Mouse (Mus musculus): ENCODE data around the gene Ldha.

Ldha gene

DNA sequence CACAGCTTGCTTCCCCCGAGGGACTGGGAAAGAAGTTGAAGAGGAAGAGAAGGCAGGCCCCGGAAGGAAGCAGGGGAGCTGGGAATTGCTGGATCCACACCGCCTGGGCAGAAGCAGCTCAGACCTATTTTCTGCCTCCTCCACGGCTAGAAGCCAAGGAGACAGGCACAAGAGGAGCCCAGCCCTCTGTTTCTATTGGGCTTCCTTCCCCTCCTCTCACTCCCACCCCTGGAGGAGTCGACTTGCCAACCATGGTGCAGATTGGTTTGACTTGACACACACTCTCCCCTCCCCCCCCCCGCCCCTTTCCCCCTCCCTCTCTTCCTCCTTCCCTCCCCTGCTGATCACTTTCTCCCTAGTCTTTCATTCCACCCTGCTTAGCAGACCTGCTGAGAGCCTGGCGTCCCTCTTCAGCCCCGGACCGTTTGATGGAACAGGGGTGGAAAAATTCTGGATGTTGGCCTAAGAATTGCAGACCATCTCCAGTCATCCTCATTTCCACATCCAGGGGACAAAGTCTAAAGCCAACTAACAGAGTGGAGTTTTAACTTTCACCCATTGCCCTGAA lies 3.1 kb upstream of the Ldha start:
- no peak for DNase-seq (ENCODE audit: low read depth, low spot score)

DNA sequence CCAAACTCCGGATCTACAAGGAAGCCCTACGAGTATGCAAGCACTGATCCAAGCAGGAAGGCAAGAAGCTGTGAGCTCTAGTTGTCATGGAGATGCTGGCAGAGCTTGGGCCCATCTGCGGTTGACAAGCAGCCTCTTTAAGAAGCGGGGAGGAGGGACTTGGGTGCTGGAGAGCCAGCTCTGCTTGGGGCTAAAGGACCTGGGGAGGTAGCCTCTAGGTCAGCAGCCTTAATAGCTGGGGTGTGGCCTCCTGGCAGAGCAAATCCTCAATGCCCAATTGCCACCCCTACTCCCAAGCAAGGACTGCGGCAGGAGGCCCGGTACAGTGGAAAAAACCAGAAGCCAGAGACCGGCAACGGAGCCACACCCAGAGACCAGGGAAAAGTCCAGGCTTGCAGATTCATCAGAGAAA lies 2.4 kb upstream of the Ldha start:
- peak; percentile 93 for DNase-seq (ENCODE audit: low read depth, low spot score)

DNA sequence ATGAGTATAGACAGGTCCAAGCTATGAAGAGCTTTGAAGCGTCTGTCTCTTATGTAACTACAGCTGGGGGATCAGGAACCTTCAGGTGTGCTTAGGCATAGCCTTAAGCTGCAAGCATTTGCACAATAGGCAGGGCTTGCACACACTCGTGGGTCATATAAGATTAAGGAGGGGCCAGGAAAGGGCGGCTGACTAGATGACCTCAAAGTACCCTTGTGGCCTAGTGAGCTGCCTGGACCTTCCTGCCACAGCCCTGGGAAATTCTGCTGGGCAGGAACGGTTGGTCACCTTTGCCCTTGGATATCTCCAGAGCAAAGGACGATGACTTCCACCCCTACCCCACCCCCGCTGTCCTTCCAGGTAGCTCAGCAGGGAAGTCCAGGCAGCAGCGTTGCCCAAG lies 1.8 kb upstream of the Ldha start:
- no peak for DNase-seq (ENCODE audit: low read depth, low spot score)

GRCm38 (mm10) chr7:46839861-46840260 lies 1.4 kb upstream of the Ldha start:
- no peak for DNase-seq (ENCODE audit: low read depth, low spot score)

DNA sequence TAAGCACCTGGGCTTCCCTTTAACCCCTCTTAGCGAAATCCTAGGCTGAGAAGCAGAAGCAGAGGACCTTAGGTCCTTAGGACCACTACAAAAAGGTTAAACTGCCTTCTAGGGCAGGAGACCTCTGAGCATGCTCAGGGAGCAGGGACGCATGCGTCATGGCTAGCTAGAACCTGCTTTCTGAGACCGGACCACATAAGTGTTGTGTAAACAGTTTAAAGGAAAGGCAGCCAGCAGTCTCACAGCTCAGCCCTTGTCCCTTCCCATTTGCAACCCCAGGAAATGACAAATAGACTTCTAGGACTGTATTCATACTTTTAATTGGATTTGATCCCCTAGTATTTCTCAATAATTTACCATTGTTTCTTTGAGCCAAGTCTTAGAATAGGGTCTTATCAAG lies 949 bp upstream of the Ldha start:
- no peak for DNase-seq (ENCODE audit: low read depth, low spot score)

GRCm38 (mm10) chr7:46842278-46842677 lies 1.0 kb downstream of the Ldha start:
- DNase-seq (ENCODE audit: low read depth, low spot score), result no peak

DNA sequence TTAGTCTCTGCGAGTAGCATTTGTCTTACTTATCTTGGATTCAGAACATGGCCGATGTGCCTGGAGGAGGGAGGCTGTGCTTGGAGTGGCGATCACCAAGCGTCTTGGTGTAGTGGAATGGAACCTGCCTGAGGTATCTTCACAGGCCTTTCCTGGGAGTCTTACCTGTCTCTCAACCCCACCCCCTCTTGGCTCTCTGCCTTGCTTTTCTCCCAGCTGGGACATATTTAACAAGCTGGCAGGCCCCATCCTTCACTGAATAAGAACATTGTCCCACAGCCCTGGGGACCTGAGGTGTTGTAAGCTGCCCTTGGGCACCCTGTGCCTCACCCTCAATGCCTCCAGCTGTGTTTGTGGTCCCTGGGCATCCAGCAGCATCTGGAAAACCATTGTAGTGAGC lies 2.3 kb downstream of the Ldha start:
- DNase-seq (ENCODE audit: low read depth, low spot score), result no peak

DNA sequence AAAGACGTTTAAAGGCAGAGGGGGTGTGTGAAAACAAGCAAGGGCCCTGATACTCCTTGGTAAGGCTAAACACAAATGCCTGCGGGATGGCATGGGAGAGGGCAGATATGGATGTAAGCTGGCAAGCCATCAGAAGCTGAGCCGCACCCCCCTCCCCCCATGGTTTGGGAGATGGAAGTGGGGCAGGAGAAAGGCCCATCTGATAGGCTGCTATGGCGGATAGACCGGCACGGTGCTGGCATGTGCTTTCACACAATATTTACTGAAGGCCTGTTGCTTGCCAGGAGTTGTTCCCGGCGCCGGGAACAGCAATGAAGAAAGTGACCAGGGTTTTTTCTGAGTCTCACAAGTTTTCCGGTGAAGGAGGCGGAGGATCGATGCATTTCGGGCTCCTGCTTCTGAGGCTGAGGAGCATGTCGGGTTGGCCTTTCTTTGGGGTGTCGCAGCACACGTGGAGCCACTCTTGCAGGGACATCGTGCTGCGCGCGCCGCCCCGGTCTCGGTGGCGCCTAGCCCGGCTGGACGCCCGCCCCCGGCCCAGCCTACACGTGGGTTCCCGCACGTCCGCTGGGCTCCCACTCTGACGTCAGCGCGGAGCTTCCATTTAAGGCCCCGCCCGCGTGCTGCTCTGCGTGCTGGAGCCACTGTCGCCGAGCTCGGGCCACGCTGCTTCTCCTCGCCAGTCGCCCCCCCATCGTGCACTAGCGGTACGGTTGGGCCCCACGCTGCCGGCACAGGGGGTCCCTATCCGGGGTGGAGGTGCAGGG lies 4.1 kb downstream of the Ldha start:
- DNase-seq (ENCODE audit: low read depth, low spot score), result peak; percentile 78

GRCm38 (mm10) chr7:46845978-46846485 lies 4.8 kb downstream of the Ldha start:
- peak; percentile 31 for DNase-seq (ENCODE audit: low read depth, low spot score)

- peak; percentile 42 for DNase-seq (ENCODE audit: low read depth, low spot score)
Measured at GRCm38 (mm10) chr7:46846486-46847244, 5.4 kb downstream of the Ldha start.

- DNase-seq (ENCODE audit: low read depth, low spot score), result no peak
Measured at GRCm38 (mm10) chr7:46849287-46849686, 8.0 kb downstream of the Ldha start.

DNA sequence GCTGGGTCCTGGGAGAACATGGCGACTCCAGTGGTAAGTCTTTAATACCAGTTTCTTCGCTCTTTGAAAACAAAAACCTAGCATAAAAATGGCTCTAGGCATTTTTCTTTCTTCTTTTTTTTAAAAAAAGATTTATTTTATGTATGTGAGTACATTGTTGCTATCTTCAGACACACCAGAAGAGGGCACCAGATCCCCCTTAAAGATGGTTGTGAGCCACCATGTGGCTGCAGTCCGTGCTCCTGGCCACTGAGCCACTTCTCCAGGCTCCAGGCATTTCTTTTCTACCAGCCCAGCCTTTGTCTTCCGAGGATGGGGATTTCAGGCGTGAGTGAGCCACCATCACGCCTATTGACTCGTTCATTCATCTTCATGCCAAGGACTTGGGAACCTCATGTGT lies 9.8 kb downstream of the Ldha start:
- no peak for DNase-seq (ENCODE audit: low read depth, low spot score)

- no peak for DNase-seq (ENCODE audit: low read depth, low spot score)
Measured at GRCm38 (mm10) chr7:46852666-46853065, 11.4 kb downstream of the Ldha start.

DNA sequence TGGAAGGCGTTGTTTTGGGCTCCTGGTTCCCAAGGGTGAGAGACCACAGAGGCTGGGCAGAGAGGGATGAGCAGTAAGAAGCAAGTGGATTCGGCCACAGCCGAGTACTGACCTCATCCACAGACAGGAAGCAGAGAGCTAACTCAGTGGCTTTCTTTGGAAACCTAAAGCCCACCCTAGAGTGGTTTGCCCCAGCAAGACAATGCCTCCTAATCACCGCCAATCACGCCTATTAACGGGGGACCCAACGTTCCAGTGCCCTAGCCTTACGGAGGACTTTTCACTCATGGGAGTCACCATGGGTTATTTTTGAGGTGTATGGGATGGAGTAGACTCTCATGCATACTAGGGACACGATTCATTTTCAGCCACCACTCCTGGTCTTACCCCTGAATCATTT lies 12.1 kb downstream of the Ldha start:
- DNase-seq (ENCODE audit: low read depth, low spot score), result no peak

GRCm38 (mm10) chr7:46855866-46856560 lies 14.7 kb downstream of the Ldha start:
- DNase-seq (ENCODE audit: low read depth, low spot score), result no peak

- no peak for DNase-seq (ENCODE audit: low read depth, low spot score)
Measured at GRCm38 (mm10) chr7:46857436-46857835, 16.2 kb downstream of the Ldha start.

GRCm38 (mm10) chr7:46859031-46859430 lies 17.8 kb downstream of the Ldha start:
- DNase-seq (ENCODE audit: low read depth, low spot score), result no peak

GRCm38 (mm10) chr7:46860996-46861395 lies 19.7 kb downstream of the Ldha start, which contains the start of gene Ldhc:
TSS of gene Ldhc (plus strand) at chr7:46861203.
- no peak for DNase-seq (ENCODE audit: low read depth, low spot score)

- DNase-seq (ENCODE audit: low read depth, low spot score), result no peak
Measured at GRCm38 (mm10) chr7:46871988-46872387, 30.7 kb downstream of the Ldha start.

DNA sequence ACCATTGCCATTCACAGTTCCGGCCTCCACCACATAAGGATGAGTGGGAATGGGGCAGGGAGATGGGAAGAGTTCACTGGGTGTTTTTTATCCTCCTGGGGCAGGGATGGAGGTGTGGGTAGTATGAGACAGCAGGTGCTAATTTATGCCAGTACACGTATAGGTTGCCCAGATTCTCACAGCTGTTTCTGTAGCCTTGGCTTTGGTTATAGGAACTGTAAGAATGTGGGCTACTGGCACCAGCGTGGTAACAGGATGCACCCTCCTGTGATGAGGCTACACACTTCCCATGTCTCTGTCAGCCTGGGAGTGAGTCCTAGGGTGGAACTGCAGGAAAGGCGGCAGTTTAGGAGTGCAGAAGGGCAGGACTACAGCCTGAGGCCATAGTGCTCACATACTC lies 35.6 kb downstream of the Ldha start:
- peak; percentile 41 for DNase-seq (ENCODE audit: low read depth, low spot score)

DNA sequence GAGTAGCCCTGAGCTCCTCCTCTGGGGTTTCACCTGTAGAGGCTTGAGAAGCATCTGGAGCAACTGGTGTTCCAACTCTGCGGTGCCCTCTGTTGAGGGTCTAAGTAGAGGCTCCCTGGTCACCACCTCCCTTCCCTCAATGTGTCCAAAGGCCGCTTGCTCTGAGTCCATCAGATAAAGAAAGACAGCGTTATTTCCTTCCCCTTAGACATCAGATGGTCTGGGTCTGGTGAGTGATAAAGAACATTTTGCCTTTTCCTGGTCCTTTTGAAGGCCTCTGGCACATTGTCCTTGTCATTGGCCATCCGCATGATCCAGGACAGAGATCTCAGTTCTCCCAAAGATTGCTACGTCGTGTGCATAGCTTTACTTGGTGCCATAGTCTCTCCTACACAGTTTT lies 36.0 kb downstream of the Ldha start:
- DNase-seq (ENCODE audit: low read depth, low spot score), result no peak

- no peak for DNase-seq (ENCODE audit: low read depth, low spot score)
Measured at GRCm38 (mm10) chr7:46879851-46880250, 38.6 kb downstream of the Ldha start.
